Mouse (Mus musculus): ENCODE data around the gene Bahcc1. TPM values are rescaled to one million over a fixed set of nuclear protein-coding genes. Genes with fewer than 3 reads are reported as not detected.
A peak's percentile ranks its signal among the peaks of the same experiment; 100 is the strongest.

Bahcc1 gene
- total and polyA plus RNA-seq, 2 experiments from 2014 or later = 6.5 to 26.5 TPM

DNA sequence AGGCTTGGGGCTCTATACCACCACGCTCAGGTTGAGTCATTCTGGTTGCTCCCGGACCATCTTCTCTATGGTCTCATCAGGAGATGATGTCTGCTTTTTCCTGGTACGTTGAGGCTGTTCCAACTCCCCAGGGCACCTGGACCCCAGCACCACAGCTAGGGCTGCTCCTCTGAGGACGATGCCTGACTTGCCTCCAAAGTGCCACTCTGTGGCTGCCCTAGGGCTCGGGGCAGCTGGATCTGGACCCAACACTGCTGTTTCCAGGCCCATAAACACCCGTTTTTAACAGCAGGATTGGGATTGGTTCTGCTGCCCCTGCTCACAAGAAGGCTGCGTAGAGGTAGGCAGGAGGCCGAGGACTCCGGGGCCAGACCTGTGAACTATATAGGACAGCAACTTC lies 70.4 kb downstream of the Bahcc1 start:
- DNase-seq = no peak
- no peak for ATAC-seq
- no peak overlapping the region for H3K27ac ChIP-seq (ENCODE audit: low read depth, low read length)
- H3K4me3 ChIP-seq (ENCODE audit: low read depth, low read length) = no peak overlapping the region
- H3K36me3 ChIP-seq (ENCODE audit: insufficient read depth) = no peaks in the 10 kb centered on the region
- peaks cover 14% of the 10 kb centered on the region for H3K4me1 ChIP-seq (ENCODE audit: insufficient read depth)
- no peak for TF ChIP-seq CTCF (IDR thresholded peaks at IDR 0.05; ENCODE audit: low read depth)
- H3K9me3 ChIP-seq (ENCODE audit: low read length) = no peaks in the 10 kb centered on the region
- no peak overlapping the region for H3K9ac ChIP-seq
- no peak overlapping the region for H3K4me2 ChIP-seq (ENCODE audit: low read depth)
- 87% methylated on average over 9 of the region's 9 CpGs for WGBS
- H3K27me3 ChIP-seq (ENCODE audit: insufficient read depth, low read length) = no peaks in the 10 kb centered on the region

DNA sequence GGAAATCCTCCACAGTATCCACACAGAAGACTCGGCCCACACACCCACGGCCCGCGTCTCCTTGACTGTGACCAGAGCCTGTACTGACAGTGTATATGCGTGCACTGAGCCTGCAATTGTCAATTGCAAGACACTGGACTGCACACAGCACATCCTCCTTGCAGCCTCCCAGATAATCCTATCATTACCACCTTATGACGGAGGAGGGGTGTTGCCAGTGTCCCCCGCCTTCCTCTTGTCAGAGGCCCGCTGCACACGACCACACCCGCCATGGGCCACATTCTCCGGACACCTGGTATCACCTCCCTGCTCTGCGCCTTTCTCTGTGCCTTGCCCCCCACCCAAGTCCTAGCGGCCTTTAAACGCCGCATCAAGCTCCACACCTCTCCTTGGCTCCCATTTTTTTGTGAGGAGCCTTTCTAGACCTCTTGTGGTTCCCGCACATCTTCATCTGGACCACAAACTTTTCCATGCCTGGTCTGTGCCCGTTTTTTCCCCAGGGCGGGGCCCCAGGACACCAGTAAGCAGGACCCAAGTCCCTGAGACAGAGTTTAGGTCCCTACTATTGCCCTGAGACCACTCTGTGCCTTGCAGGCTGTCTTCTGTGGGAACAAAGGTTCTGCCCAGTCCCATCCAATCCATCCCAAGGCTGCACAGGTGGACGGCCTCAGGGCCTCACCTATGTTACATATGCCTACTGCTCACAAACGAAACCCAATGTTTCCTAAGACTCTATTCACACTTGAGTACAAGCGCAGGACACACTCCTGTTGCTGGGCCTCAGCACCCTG lies 71.0 kb downstream of the Bahcc1 start:
- Histone ChIP-seq H3K27ac (ENCODE audit: low read depth, low read length) (no peak overlapping the region), H3K4me2 (ENCODE audit: low read depth) (0 out of 2 replicates have a peak overlapping the region, but pooled peaks have one; percentile 57), H3K4me1 (ENCODE audit: insufficient read depth) (peaks cover 14% of the 10 kb centered on the region), H3K4me3 (ENCODE audit: low read depth, low read length) (no peak overlapping the region), H3K27me3 (ENCODE audit: insufficient read depth, low read length) (no peaks in the 10 kb centered on the region), H3K9ac (no peak overlapping the region), H3K9me3 (ENCODE audit: low read length) (no peaks in the 10 kb centered on the region), H3K36me3 (ENCODE audit: insufficient read depth) (no peaks in the 10 kb centered on the region)
- DNase-seq (no peak), ATAC-seq (no peak)
- no peak for TF ChIP-seq CTCF (IDR thresholded peaks at IDR 0.05; ENCODE audit: low read depth)
- 88% methylated on average over 21 of the region's 21 CpGs for WGBS

- DNase-seq (no peak), ATAC-seq (no peak)
- Histone ChIP-seq H3K27ac (ENCODE audit: low read depth, low read length) (no peak overlapping the region), H3K9me3 (ENCODE audit: low read length) (no peaks in the 10 kb centered on the region), H3K4me1 (ENCODE audit: insufficient read depth) (peaks cover 14% of the 10 kb centered on the region), H3K36me3 (ENCODE audit: insufficient read depth) (no peaks in the 10 kb centered on the region), H3K4me2 (ENCODE audit: low read depth) (peak overlapping the region; percentile 57), H3K27me3 (ENCODE audit: insufficient read depth, low read length) (no peaks in the 10 kb centered on the region), H3K4me3 (ENCODE audit: low read depth, low read length) (peak overlapping the region; percentile 52), H3K9ac (peak overlapping the region; percentile 78)
- TF ChIP-seq CTCF (IDR thresholded peaks at IDR 0.05; ENCODE audit: low read depth) = no peak
- WGBS = 36% methylated on average over 5 of the region's 5 CpGs
These were observed 71.6 kb downstream of the Bahcc1 start for GRCm38 (mm10) chr11:120304350-120304694.

DNA sequence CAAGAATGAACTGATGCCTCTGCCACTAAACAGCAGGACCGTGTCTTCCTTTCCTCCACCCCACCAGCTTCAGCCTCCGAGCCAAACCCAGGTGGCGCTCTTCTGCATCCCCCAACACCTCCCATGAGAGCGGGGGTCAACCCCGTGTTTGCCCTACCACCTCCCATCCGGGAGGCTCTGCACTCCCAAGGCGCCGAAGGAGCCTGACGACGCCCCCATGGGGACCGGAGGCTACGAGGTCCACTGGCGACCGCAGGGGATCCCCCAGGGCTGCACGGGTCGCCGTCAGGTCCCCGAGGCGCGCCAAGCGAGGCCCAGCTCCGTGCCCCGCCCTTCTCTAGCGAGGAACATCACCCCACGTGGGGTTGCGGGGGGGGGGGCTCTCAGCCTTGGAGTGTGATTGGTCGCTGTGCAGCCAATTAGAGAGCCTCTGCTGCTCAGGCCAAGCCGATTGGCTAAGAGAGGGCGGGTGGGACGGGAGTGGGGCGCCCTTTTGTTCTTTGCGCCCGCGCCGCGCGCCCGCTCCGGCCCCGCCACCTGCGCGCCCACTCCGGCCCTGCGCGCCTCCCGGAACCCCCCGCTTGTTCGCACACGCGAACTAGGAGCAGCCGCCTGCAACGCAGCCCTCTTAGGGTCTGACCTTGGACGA lies 72.3 kb downstream of the Bahcc1 start:
- 2% methylated on average over 53 of the region's 53 CpGs for WGBS
- DNase-seq = peak; percentile 97
- peak overlapping the region; percentile 52 for H3K4me3 ChIP-seq (ENCODE audit: low read depth, low read length)

DNA sequence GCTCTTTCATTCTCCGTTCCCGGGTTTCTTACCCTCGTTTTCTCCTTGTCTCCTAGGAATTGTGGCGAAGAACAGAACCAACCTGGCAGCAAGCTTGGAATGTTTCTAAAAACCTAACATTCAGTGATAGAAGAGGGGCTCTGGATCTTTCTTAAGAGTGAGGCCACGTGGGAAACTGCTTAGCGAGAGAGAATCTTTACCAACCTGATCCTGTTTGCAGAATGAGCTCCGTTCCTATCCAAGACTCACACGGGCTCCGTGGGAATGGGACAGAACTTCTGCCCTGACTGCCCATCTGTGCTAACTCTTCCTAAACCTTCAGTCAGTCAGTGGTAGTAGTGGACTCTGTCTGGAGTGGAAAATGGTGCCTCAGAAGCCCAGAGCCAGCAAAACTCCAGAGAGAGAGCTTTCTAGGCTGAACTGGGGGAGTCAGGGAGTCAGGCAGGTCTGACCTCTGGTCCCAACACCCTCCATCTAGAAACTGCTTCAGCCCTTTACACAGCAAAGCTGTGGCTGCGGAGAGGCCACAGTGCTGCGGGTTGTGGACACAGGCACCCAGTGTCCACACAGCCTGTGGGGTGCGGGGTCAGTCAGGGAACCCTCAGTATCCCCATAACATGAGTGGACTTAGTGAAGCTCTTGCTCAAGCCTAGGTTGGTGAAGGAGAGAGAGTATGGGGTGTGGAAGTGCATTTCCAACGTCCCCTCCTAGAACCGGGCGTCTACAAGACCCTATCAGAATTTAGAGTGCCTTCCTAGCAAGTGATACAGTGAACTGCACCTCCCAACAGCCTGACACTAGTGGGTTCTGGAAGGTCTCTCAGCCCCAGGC lies 73.0 kb downstream of the Bahcc1 start:
- H3K4me3 ChIP-seq (ENCODE audit: low read depth, low read length) = peak overlapping the region; percentile 52
- H3K4me2 ChIP-seq (ENCODE audit: low read depth) = peak overlapping the region; percentile 57
- no peak for TF ChIP-seq CTCF (IDR thresholded peaks at IDR 0.05; ENCODE audit: low read depth)
- H3K4me1 ChIP-seq (ENCODE audit: insufficient read depth) = peaks cover 17% of the 10 kb centered on the region
- DNase-seq (no peak), ATAC-seq (peak; percentile 32)
- peak overlapping the region; percentile 91 for H3K27ac ChIP-seq (ENCODE audit: low read depth, low read length)
- H3K9ac ChIP-seq = peak overlapping the region; percentile 78
- H3K9me3 ChIP-seq (ENCODE audit: low read length) = no peaks in the 10 kb centered on the region
- no peaks in the 10 kb centered on the region for H3K36me3 ChIP-seq (ENCODE audit: insufficient read depth)
- H3K27me3 ChIP-seq (ENCODE audit: insufficient read depth, low read length) = no peaks in the 10 kb centered on the region
- WGBS = 28% methylated on average over 15 of the region's 15 CpGs

More for the DNA sequence above, 72.3 kb downstream of the Bahcc1 start:
- peak overlapping the region; percentile 91 for H3K27ac ChIP-seq (ENCODE audit: low read depth, low read length)
- H3K36me3 ChIP-seq (ENCODE audit: insufficient read depth) = no peaks in the 10 kb centered on the region
- H3K9me3 ChIP-seq (ENCODE audit: low read length) = no peaks in the 10 kb centered on the region
- no peaks in the 10 kb centered on the region for H3K27me3 ChIP-seq (ENCODE audit: insufficient read depth, low read length)
- TF ChIP-seq CTCF (IDR thresholded peaks at IDR 0.05; ENCODE audit: low read depth) = peak; percentile 66
- H3K9ac ChIP-seq = peak overlapping the region; percentile 78
- H3K4me2 ChIP-seq (ENCODE audit: low read depth) = peak overlapping the region; percentile 57
- peaks cover 14% of the 10 kb centered on the region for H3K4me1 ChIP-seq (ENCODE audit: insufficient read depth)
- ATAC-seq = peak; percentile 96

DNA sequence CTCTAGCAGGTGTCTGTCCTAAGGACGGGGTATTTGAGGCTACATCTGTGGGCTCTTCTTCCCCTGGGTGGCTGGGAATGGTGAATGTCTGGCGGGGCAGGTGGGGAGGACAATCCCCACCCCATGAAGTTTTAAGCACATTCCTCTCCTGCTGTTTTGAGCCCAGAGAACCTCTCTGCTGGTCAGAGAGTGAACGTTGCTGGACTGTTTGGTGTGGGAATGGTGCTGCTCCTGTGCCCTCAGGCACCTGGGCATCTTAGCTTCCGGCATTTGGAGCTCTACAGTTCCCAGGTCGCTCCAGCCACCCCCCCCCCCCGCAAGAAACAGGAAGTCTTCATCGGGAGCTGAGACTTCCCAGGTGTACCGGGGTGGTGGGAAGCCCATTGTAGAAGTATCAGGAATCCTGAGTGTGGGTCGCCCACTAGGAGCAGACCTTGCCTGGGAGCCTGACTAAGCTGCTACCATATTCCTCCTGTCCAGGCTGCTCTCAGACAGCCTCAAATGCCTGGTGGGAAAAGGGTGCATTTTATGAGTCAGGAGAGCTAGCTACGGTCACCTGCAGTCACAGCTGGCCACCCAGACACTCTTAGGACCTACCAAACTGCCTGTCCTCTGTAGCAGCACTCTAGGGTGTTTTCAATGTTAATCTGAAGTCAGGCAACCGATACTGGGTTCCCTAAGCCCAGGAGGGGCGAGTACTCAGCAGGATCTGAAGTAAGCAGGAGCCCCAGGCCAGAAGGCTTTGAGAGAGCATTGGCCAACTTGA lies 73.8 kb downstream of the Bahcc1 start:
- peaks cover 22% of the 10 kb centered on the region for H3K4me1 ChIP-seq (ENCODE audit: insufficient read depth)
- no peaks in the 10 kb centered on the region for H3K9me3 ChIP-seq (ENCODE audit: low read length)
- no peaks in the 10 kb centered on the region for H3K36me3 ChIP-seq (ENCODE audit: insufficient read depth)
- peak overlapping the region; percentile 57; the same call in 1 of the 2 replicates for H3K4me2 ChIP-seq (ENCODE audit: low read depth)
- ATAC-seq (no peak), DNase-seq (no peak)
- peak overlapping the region; percentile 91; the same call in 1 of the 2 replicates for H3K27ac ChIP-seq (ENCODE audit: low read depth, low read length)
- TF ChIP-seq CTCF (IDR thresholded peaks at IDR 0.05; ENCODE audit: low read depth) = no peak
- 66% methylated on average over 12 of the region's 12 CpGs for WGBS
- no peak overlapping the region for H3K4me3 ChIP-seq (ENCODE audit: low read depth, low read length)
- H3K9ac ChIP-seq = no peak overlapping the region
- no peaks in the 10 kb centered on the region for H3K27me3 ChIP-seq (ENCODE audit: insufficient read depth, low read length)

All from forebrain, postnatal 0 days (tissue).